Mouse (Mus musculus): ENCODE measurements around the gene Podxl2.

DNA sequence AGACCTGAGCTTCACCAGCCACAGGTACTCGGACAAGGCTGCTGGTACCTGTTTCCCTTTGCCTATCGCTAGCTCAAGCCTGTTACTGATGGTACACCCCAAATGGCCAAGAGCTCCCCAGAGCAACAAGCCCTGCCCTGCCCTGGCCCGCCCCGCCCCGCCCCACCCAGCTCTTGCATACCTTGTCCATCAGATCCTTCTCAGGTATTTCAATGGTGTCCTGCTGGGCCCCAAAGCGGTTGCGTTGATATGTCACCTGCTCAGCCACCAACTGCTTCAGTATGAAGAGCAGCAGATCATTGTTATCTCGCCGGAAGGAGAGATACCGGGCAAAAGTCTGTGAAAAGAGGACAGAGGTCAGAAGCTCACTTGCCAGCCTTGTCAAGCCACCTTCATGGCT lies 9.4 kb upstream of the Podxl2 start:
- no peak for TF ChIP-seq CTCF (IDR thresholded peaks at IDR 0.05; ENCODE audit: borderline replicate concordance, control insufficient read depth, extremely low read depth, insufficient read depth, low read length, poor library complexity)
- TF ChIP-seq POLR2A (IDR thresholded peaks at IDR 0.05; ENCODE audit: control insufficient read depth, extremely low read depth, insufficient read depth, low read length, poor library complexity) = no peak

Data from thymus, adult 2 months (tissue).